Mouse (Mus musculus): ENCODE measurements around the gene Stx5a.

DNA sequence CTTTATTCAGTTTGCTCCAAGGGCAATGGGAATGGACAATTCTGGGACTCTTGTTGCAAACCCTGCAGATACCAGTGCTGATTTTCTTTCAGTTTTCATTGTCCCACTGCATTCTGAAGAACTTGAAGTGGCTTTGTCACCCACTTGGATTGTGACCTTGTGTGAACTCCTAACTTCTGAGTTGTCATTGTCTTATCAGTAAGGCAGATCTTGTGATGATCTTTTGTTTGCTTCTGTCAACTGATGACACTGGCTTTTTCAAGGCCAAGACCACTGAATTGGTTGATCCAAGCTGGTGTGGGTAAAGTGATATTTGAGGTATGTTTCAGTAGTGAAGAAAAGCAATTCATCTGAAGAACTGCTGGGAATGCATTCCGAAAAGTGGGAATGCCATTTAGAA, 4.2 kb downstream of the Stx5a start:
- TF ChIP-seq EP300 (IDR thresholded peaks at IDR 0.05; ENCODE audit: low read depth) = no peak
- TF ChIP-seq CTCF (IDR thresholded peaks at IDR 0.05; ENCODE audit: low read depth) = no peak

Measured in liver, postnatal 0 days (tissue).